Mouse (Mus musculus) ovary, adult 2 months (tissue): ENCODE data around the gene Trappc3. TPM values are rescaled to one million over a fixed set of nuclear protein-coding genes. Genes with fewer than 3 reads are reported as not detected.

Experiments used
- polyA plus RNA-seq: library from polyadenylated mRNA; depleted of rRNA; stranded (reverse); fragments of >200 nt; gene quantifications from 2 replicates; pipeline ENCODE4 v1.2.3, GENCODE M21; 2012; rRNA removed

Trappc3 gene
- polyA plus RNA-seq = 24.0 and 35.8 TPM in 2 replicates

DNA sequence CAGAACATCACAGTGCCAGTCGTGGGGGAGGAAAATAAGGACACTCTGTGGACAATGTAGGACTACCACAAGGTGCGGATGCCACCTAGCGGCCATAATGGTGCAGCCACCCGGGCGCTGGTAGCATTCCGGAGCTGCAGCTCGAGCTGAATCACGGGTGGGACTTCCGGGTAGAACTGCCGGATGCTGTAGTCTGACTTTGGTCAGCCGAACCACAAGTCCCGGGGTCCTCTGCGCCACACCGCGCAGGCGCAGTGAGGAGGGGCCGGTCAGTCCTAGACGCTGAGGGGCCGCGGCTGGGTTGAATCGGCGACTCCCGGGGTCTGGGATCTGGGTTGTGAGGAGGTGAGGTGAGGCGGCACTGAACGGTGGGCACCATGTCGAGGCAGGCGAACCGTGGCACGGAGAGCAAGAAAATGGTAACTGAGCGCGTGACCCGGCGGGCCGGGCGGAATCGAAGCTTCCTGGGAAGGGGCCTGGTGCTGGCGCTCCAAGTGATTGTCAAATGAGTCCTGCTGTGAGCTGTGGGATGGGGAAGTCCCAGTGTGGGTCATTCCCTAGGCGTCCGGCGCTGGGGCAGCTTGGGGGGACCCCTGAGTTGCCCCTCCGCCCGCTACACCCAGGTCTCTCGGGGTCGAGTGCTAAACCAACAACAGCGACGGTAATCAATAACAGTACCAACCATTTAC is at the start of gene Trappc3:
Gene Trappc3, plus strand, starts transcription at position 207 of the 689 bp plus-strand sequence.

DNA sequence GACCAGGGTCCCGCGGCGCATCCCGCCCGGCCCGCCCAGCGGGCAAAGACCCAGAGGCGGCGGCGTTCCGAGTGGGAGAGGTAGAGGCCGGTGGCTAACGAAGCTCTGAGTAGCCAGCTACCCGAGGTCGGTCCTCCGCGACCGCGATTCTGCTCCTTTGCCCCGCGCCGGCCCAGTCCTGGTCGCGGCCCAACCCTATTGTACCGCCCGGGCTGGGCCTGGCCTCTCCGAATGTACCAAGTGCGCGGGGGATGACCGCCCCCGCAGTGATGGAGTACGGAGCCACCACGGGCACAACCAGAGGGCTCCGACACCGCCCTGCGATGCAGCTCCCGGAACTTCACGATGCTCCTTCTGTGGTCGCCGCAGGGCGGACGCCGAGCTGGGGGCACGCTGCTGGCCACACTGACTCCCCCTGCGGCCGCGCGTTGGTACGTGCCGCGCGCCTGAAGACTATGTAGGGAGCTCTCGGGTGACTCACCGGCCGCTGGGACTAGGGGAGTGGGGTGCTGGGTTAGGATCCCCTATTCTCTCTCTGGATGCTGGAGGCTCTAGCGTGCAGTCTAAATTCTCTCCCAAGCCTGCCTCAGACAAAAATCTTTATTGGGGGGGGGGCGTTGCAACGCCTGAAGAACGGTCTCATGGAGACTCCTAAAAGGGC is 5.9 kb upstream of the Trappc3 start, which contains the start of gene Map7d1:
Gene Map7d1, minus strand, starts transcription at position 213 of the 661 bp plus-strand sequence.

DNA sequence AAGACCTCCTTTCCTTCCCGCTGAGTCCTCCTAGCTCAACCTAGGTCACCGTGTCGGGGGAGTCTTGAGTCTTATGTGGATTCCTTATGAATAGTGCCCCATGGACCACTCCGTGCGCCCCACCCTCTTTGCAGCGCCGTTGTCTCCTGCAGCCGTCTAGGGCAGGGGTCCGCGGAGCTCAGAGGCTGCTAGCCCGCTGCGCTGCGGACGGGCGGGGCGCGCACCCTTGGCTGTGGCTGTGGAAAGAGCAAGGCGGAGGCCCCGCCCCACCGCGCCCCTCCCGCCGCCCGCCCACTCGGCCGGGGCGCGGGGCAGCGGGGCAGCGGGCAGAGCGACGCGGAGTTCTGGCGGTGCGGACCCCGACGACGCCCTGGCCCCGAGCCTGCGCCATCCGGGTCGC is 24.4 kb downstream of the Trappc3 start, which contains the start of gene Col8a2:
Gene Col8a2, plus strand, starts transcription at position 302 of the 400 bp plus-strand sequence.

DNA sequence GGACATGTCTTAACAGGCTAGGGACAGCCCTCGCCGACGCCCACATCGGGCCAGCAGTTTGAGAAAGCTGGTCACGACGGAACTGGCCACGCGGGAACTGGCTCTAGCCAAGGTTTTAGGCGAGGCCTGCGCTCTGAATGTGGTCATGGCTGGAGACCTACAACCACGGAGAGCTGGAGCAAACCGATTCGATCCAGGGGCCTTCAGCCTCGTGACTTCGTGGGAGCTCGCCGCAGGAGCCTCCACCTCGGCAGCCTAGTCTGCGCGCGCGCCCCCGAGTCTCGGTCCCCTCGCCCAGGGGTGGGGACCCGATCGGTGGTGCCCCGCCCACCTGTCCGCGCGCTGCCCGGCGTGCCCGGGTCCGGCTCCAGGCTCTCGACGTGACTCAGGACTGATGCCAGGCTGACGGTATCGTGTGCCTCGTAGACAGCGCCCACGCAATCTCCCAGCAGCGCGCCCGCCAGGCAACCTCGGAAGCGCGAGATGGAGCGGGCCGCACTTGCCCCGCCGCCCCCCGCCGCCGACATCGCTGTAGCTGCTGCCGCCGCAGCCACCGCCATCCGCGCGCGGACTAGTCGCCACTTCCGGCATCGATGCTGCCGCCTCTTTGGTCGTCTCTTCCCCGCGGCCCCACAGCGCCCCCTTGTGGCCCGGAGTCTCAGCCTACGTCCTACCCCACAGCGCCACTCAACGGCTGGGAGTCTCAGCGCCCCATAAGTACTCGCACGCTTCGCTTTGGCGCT is 59.2 kb downstream of the Trappc3 start, which contains the start of gene Adprhl2:
Gene Adprhl2, minus strand, starts transcription at position 593 of the 743 bp plus-strand sequence.

DNA sequence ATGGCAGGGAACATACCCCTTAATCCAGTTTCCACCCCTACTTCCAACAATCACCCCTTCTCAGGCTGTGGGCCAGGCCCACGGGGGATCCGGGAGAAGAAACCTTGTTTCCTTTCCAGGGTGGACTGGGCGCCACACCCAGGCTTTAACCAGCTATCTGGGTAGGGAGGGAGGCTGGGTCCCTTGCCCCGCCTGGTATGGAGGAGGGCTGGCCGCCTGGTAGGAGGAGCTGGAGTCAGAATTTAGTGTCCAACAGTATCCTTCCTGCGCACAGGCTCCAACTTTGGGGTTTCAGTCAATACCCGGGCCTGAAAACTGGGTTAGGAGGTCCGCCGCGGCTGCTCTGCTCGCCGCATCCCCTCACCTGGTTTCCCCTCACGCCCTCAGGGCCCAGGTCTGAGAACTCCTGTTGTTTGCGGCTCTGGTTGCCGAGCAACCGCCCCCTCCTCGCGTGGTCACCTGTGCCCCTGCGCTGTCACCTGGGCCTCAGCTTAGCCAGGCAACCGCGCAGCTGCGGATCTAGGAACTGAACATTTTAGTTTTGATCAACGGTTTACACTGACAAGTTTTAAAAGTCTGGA is 63.2 kb downstream of the Trappc3 start, which contains the start of gene Tekt2:
Gene Tekt2, minus strand, starts transcription at position 408 of the 581 bp plus-strand sequence.

Other genes with a start within 250 kb of the Trappc3 start
- gene Csf3r, start 237.8 kb upstream of the Trappc3 start, polyA plus RNA-seq = 4.3 and 4.8 TPM in 2 replicates
- 147 and 165 TPM in 2 replicates for gene Mrps15, start 215.4 kb upstream of the Trappc3 start, polyA plus RNA-seq
- 2.8 and 3.6 TPM in 2 replicates for gene Oscp1, start 203.8 kb upstream of the Trappc3 start, polyA plus RNA-seq
- gene Lsm10, start 165.7 kb upstream of the Trappc3 start, polyA plus RNA-seq = 49.2 and 58.0 TPM in 2 replicates
- gene Stk40, start 158.4 kb upstream of the Trappc3 start, polyA plus RNA-seq = 33.4 and 33.9 TPM in 2 replicates
- gene Eva1b, start 114.6 kb upstream of the Trappc3 start, polyA plus RNA-seq = 235 and 333 TPM in 2 replicates
- gene Sh3d21, start 98.8 kb upstream of the Trappc3 start, polyA plus RNA-seq = 1.5 and 2.4 TPM in 2 replicates
- gene Thrap3, start 59.6 kb upstream of the Trappc3 start, polyA plus RNA-seq = 43.5 and 50.3 TPM in 2 replicates
- 76.6 and 112 TPM in 2 replicates for gene Map7d1, start 6.0 kb upstream of the Trappc3 start, polyA plus RNA-seq
- gene Col8a2, start 24.5 kb downstream of the Trappc3 start, polyA plus RNA-seq = 6.5 and 6.8 TPM in 2 replicates
- gene Adprhl2, start 59.4 kb downstream of the Trappc3 start, polyA plus RNA-seq = 97.0 and 134 TPM in 2 replicates
- gene Tekt2, start 63.4 kb downstream of the Trappc3 start, polyA plus RNA-seq = 9.9 and 10.5 TPM in 2 replicates
- gene Ago3, start 167.2 kb downstream of the Trappc3 start, polyA plus RNA-seq = 22.1 and 50.1 TPM in 2 replicates
- 20.7 and 29.7 TPM in 2 replicates for gene Ago1, start 206.3 kb downstream of the Trappc3 start, polyA plus RNA-seq